Mouse (Mus musculus) liver, embryonic 14.5 days (tissue): ENCODE results near the gene Rtn4rl2. TPM values are rescaled to one million over a fixed set of nuclear protein-coding genes. Genes with fewer than 3 reads are reported as not detected.

Experiments used
- ATAC-seq: fragments of 200-750 bp; cut with Nextera tagmentation; 2 replicates; pipeline ENCODE4 v1.8.0; 2017; ENCODE audit warnings: moderate number of reproducible peaks, mild to moderate bottlenecking, moderate library complexity; ENCODE audit not compliant: insufficient read depth
- DNase-seq, 3 experiments: peaks; one replicate each; pipeline ENCODE4 v3.0.0-alpha.2; 2012 to 2013; ENCODE audit warnings: low read depth in 3 of 3, low spot score in 3 of 3
- H3K27ac ChIP-seq: fragments of 300-500 bp; sonication (generic); 2 replicates; pipeline ENCODE4 v1.5.1; 2014; ENCODE audit warnings: moderate library complexity, mild to moderate bottlenecking, control low read depth, inconsistent platforms
- H3K27me3 ChIP-seq: fragments of 300-500 bp; sonication (generic); 2 replicates; pipeline ENCODE4 v1.6.1; 2014; ENCODE audit warnings: mild to moderate bottlenecking, low read length, moderate library complexity; ENCODE audit not compliant: control insufficient read depth, insufficient read depth
- H3K36me3 ChIP-seq: fragments of 300-500 bp; sonication (generic); replicated peaks from 2 replicates; pipeline ENCODE4 v1.6.1; 2014; ENCODE audit warnings: low read depth; ENCODE audit not compliant: control insufficient read depth, insufficient read depth
- H3K4me1 ChIP-seq, 2 experiments: fragments of 200-500 bp in 1 of 2; fragments of 300-500 bp in 1 of 2; sonication (generic) in 1 of 2; replicated peaks; 2 replicates each; pipeline ENCODE4 v1.6.1; 2012 to 2014; ENCODE audit warnings: antibody characterized with exemption in 1 of 2, inconsistent platforms in 1 of 2, low read length in 1 of 2; ENCODE audit not compliant: control insufficient read depth in 2 of 2, insufficient read depth in 2 of 2
- H3K4me2 ChIP-seq: fragments of 300-500 bp; sonication (generic); 2 replicates; pipeline ENCODE4 v1.6.1; 2014; ENCODE audit warnings: low read depth, mild to moderate bottlenecking, control low read depth, moderate library complexity
- H3K4me3 ChIP-seq, 2 experiments: fragments of 200-500 bp in 1 of 2; fragments of 300-500 bp in 1 of 2; sonication (generic) in 1 of 2; 2 replicates each; pipeline ENCODE4 v1.5.1; 2012 to 2014; ENCODE audit warnings: low read depth in 2 of 2, low read length in 2 of 2, mild to moderate bottlenecking in 2 of 2, control low read depth in 1 of 2, inconsistent platforms in 1 of 2, moderate library complexity in 1 of 2; ENCODE audit not compliant: insufficient read depth in 1 of 2
- H3K9ac ChIP-seq: fragments of 300-500 bp; sonication (generic); replicated peaks from 2 replicates; pipeline ENCODE4 v1.6.1; 2014; ENCODE audit warnings: mild to moderate bottlenecking, control low read depth, moderate library complexity
- H3K9me3 ChIP-seq: fragments of 300-500 bp; sonication (generic); 2 replicates; pipeline ENCODE4 v1.6.1; 2016; ENCODE audit warnings: low read length, mixed read lengths; ENCODE audit not compliant: control insufficient read depth
- CTCF ChIP-seq: IDR thresholded peaks from 2 replicates; pipeline ENCODE4 v1.5.1; 2016; ENCODE audit warnings: antibody characterized with exemption, low read depth, control low read depth
- EP300 ChIP-seq: IDR thresholded peaks from 2 replicates; pipeline ENCODE4 v1.6.1; 2016; ENCODE audit warnings: antibody characterized with exemption, low read depth
- WGBS: fragments of 180-500 bp; shearing (Covaris S2); extraction: QIAGEN DNeasy Blood & Tissue Kit; methylation state at CpG from one replicate; pipeline ENCODE4 v1.1.7; 2014; ENCODE audit not compliant: insufficient replicate concordance; 5-methylcytosine and 5-hydroxymethylcytosine counted together
- polyA plus RNA-seq, 2 experiments: library from polyadenylated mRNA; depleted of rRNA in 1 of 2; stranded (reverse) in 1 of 2; unstranded in 1 of 2; fragments of >200 nt; fragmentation: Nextera tagmentation in 1 of 2; extraction: Ambion mirVana in 1 of 2; gene quantifications; 2 replicates each; pipeline versions ENCODE4 v1.2.1 to v1.2.3; 2012 to 2014

Gene Rtn4rl2
- 0.03 and 0.06 TPM in 2 replicates for polyA plus RNA-seq (2012; rRNA removed)
- 0.14 TPM in 1 of 2 replicates, not detected in the other for polyA plus RNA-seq (2014; fragmentation: Nextera tagmentation; extraction: Ambion mirVana)

GRCm38 (mm10) chr2:84886234-84886731 is at the start of gene Rtn4rl2:
Gene Rtn4rl2, minus strand, starts transcription at chr2:84886710.
- H3K9ac ChIP-seq = no peak within 1 kb of the TSS
- H3K36me3 ChIP-seq = no peaks in the 10 kb centered on the region
- no peaks in the 10 kb centered on the region for H3K9me3 ChIP-seq
- ATAC-seq (no peak), DNase-seq (no peak)
- WGBS = under 1% methylated on average over 35 of the region's 35 CpGs
- H3K4me2 ChIP-seq = peak within 1 kb of the TSS; percentile 53
- peaks cover 94% of the 10 kb centered on the region for H3K27me3 ChIP-seq
- no peak within 1 kb of the TSS for H3K27ac ChIP-seq
- H3K4me3 ChIP-seq = peak within 1 kb of the TSS; percentile 25 to 42
- TF ChIP-seq EP300 = no peak
- no peak for TF ChIP-seq CTCF
- H3K4me1 ChIP-seq = 0 out of 4 replicates have a peak, but pooled peaks cover 0 to 2% of the 10 kb centered on the region in 2 experiments

DNA sequence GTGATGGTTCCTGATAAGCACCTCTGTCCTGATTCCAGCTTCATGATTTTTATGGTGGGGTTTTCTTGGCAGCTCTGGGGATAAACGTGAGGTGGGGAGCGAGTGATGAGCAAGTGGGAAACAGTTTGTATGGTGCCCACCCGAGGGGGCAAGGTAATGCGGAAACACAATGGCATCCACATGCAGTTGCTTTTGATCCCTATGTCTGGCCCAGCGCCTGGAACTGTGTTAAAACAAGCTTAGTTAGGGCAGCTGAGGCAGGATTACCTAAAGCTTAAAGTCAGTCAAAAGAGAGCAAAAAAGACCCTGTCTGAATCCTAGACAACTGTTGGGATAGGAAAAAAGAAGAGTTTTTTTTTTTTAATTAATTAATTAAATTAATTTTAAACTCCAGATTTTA is 48.6 kb upstream of the Rtn4rl2 start:
- TF ChIP-seq CTCF (no peak), EP300 (no peak)
- H3K9ac ChIP-seq = no peak overlapping the region
- 82% methylated on average over 5 of the region's 5 CpGs for WGBS
- peaks cover 13 to 24% of the 10 kb centered on the region in 2 experiments for H3K4me1 ChIP-seq
- peaks cover 16% of the 10 kb centered on the region for H3K36me3 ChIP-seq
- DNase-seq (no peak), ATAC-seq (no peak)
- H3K9me3 ChIP-seq = no peaks in the 10 kb centered on the region
- H3K4me2 ChIP-seq = peak overlapping the region; percentile 55; the same call in 1 of the 2 replicates
- H3K27me3 ChIP-seq = no peaks in the 10 kb centered on the region
- H3K4me3 ChIP-seq = no peak overlapping the region
- H3K27ac ChIP-seq = peak overlapping the region; percentile 64

GRCm38 (mm10) chr2:84934649-84935007 is 48.1 kb upstream of the Rtn4rl2 start:
- H3K36me3 ChIP-seq = peaks cover 12% of the 10 kb centered on the region
- H3K9me3 ChIP-seq = no peaks in the 10 kb centered on the region
- H3K4me2 ChIP-seq = no peak overlapping the region
- TF ChIP-seq CTCF (no peak), EP300 (no peak)
- H3K4me1 ChIP-seq = peaks cover 9 to 20% of the 10 kb centered on the region in 2 experiments
- WGBS = 70% methylated on average over 4 of the region's 4 CpGs
- H3K27ac ChIP-seq = no peak overlapping the region
- no peaks in the 10 kb centered on the region; the same call in 1 of the 2 replicates for H3K27me3 ChIP-seq
- ATAC-seq (no peak), DNase-seq (no peak)
- no peak overlapping the region for H3K9ac ChIP-seq
- H3K4me3 ChIP-seq = no peak overlapping the region

- no peak overlapping the region for H3K9ac ChIP-seq
- WGBS = 52% methylated on average over 8 of the region's 8 CpGs
These were observed 47.6 kb upstream of the Rtn4rl2 start for GRCm38 (mm10) chr2:84933992-84934648.

GRCm38 (mm10) chr2:84930186-84930585 is 43.7 kb upstream of the Rtn4rl2 start:
- H3K4me2 ChIP-seq = no peak overlapping the region
- no peak for TF ChIP-seq CTCF
- TF ChIP-seq EP300 = no peak
- no peak overlapping the region for H3K4me3 ChIP-seq
- peaks cover 3 to 13% of the 10 kb centered on the region in 2 experiments; a peak in 3 of 4 replicates for H3K4me1 ChIP-seq
- H3K9ac ChIP-seq = no peak overlapping the region
- ATAC-seq (no peak), DNase-seq (no peak)
- WGBS = 13% methylated on average over 7 of the region's 7 CpGs
- no peak overlapping the region for H3K27ac ChIP-seq
- no peaks in the 10 kb centered on the region; the same call in 1 of the 2 replicates for H3K27me3 ChIP-seq
- H3K36me3 ChIP-seq = no peaks in the 10 kb centered on the region
- no peaks in the 10 kb centered on the region for H3K9me3 ChIP-seq

More at GRCm38 (mm10) chr2:84933992-84934648, 47.6 kb upstream of the Rtn4rl2 start:
- ATAC-seq (no peak), DNase-seq (no peak)
- Histone ChIP-seq H3K36me3 (peaks cover 7% of the 10 kb centered on the region), H3K27ac (no peak overlapping the region), H3K27me3 (no peaks in the 10 kb centered on the region; the same call in 1 of the 2 replicates), H3K9me3 (no peaks in the 10 kb centered on the region), H3K4me3 (no peak overlapping the region), H3K4me1 (peaks cover 6 to 18% of the 10 kb centered on the region in 2 experiments; a peak in 3 of 4 replicates), H3K4me2 (no peak overlapping the region)
- TF ChIP-seq CTCF (no peak), EP300 (no peak)
